Mouse (Mus musculus): ENCODE data around the gene Dkk2.
"Not testable (repeated sequence)": the region's sequence is repeated elsewhere in the genome, so short reads cannot be mapped to it uniquely, and the experiment has no call there.

Gene Dkk2

DNA sequence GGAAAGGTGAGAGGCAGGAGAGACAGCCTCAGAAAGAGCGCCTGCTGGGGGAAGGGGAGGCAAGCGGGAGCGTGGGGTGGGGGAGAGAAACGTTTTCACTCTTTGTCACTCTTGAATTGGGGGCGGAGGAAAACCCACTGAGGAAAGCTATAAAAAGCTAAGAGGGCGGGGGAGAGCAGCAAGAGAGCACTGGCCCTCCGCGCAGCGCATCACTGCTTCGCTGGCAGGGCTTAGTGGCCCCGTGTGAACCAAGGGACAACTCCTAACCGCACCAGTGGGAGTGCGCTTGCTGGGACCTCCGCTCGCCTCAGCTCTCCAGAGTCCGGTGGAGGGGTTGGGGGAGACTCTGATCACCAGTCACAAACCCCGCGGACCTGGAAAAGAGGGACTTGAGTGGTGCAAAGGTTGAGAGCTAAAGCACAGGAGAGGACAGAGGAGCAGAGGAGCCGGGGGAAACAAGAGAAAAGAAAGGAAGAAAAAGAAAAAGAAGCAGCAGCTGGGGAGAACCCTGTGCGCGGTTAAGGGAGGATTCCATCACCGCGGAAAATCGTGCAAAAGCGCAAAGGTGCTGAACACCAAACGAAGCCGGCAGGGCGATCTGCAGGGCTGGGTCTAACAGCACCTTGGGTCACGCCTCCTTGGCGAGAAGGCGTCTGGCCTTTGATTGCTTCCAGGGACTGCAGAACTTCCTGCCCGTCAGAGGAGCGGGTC, at the start of gene Dkk2:
Gene Dkk2, plus strand, starts transcription at position 181 of the 711 bp plus-strand sequence.
- DNase-seq (ENCODE audit: low read depth, low spot score) = no peak

DNA sequence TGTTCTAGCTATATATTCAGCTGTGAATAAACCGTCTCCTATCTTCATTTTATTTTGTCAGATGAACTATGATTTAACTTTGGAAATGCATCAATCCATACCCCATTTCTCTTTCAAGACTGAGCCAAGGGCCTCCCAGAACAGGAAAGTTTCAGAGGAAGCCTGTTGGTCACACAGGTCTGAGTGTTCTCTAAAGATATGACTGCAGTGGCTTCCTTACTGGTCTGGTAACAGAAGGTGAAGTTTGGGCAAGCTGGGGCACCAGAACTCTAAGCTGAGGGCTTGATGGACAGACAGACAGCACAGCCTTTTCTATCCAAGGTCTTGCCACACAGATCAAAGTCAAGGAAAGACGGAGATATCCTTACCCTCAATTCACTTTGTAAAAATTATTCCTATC, 48.4 kb upstream of the Dkk2 start:
- no peak for DNase-seq (ENCODE audit: low read depth, low spot score)

GRCm38 (mm10) chr3:132037670-132038069, 47.4 kb upstream of the Dkk2 start:
- no peak for DNase-seq (ENCODE audit: low read depth, low spot score)

- no peak for DNase-seq (ENCODE audit: low read depth, low spot score)
Observed at GRCm38 (mm10) chr3:132040066-132040465, 45.0 kb upstream of the Dkk2 start.

DNA sequence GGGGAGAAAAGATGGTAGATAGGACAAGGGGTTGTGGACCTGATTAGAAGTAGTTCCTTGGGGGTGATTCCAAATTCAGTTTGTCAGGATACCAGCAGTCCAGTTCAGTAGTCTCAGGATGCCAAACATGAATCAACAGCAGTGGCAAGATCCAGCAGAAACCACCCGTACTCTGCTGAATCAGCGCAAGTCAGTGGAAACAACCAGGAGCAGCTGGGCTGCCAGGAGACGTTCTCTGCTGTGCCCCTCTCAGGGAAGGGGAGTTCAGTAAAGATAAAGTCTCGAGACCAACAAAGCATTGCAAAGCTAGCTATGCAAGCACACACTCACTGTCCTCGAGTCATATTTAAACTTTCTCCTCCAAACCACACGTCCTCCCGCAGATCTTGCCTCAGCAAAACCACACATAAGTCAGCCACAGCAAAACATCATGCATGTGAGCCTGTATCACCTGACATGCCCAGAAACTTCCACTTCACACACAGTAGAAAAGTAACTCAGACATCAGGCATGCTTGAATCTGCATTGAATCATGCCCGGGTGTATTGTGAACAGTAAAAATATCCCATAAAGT, 34.1 kb upstream of the Dkk2 start:
- no peak for DNase-seq (ENCODE audit: low read depth, low spot score)

- not testable (repeated sequence) for DNase-seq (ENCODE audit: low read depth, low spot score)
Observed at GRCm38 (mm10) chr3:132062816-132063215, 22.3 kb upstream of the Dkk2 start.

GRCm38 (mm10) chr3:132063374-132063773, 21.7 kb upstream of the Dkk2 start:
- DNase-seq (ENCODE audit: low read depth, low spot score) = no peak

GRCm38 (mm10) chr3:132063966-132064365, 21.1 kb upstream of the Dkk2 start:
- DNase-seq (ENCODE audit: low read depth, low spot score) = no peak

DNA sequence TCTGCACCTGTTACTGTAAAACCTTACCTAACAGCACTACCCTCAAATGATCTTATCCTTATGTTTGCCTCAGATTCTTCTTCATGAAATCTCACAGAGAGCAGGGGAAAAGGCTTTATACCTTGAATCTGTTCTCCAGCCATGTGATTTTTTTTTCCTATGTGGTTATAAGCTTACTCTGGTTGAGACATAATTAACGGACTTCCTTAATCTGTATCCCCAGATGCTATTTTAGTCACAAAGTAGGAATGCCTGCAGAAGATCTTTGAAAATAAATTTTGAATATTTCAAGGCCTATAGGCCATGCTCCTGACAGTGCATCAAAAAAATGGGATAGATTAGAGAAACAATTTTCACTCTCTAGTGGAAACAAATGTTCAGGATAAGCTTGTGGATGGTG, 20.2 kb upstream of the Dkk2 start:
- no peak for DNase-seq (ENCODE audit: low read depth, low spot score)

DNA sequence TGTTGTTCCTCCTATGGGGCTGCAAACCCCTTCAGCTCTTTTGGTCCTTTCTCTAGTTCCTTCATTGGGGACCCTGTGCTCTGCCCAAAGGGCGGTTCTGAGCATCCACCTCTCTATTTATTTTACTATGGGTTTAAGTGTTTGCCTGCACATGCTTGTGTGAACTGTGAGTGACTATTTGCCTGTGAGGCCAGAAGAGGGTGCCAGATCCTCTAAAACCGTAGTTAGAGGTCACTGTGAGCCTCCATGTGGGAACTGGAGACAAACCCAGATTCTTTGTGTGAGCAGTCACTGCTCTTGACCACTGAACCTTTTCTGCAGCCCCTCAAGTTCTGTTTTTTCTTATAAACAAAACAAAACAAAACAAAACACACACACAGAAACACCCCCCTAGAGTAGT, 14.1 kb upstream of the Dkk2 start:
- no peak for DNase-seq (ENCODE audit: low read depth, low spot score)

DNA sequence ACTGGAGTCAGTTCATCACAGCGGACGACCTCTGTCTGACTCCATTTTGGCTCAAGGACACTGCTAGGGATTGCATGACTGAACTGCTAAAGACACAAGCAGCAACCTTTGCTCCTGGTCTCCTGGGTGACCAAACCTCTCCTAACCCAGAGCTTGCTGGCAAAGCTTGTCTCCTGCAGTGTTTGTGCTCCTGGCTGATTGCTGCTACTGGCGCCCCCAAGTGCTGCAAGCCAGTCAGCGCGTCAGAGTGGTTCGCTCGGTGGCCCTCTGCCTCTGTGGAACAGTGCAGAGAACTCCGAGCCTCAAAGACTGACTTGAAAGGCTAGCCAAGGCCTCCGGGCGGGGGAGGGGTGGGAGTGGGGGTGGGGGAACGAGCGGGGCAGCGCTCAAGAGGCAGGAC, 1.1 kb upstream of the Dkk2 start:
- DNase-seq (ENCODE audit: low read depth, low spot score) = no peak

DNA sequence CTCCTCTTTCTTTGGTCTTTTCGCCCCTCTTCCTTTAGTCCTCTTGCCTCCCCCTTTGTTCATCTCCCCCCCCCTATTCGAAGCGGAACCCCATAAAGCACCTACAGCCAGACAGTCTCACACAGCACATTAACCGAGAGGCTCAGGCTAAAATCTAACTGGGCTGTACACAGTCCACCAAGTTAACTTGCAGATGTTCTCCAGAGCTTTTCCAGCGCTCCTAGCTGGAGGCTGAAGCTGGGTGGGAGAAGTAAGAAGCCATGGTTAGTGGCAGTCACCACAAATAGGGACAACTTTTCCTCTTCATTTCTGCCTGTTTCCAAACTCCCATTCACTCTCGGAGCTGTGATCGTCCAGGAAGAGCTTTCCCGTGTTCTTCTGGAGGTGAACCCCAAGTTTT, 412 bp upstream of the Dkk2 start:
- DNase-seq (ENCODE audit: low read depth, low spot score) = no peak

- no peak for DNase-seq (ENCODE audit: low read depth, low spot score)
Observed at GRCm38 (mm10) chr3:132085823-132086350, 795 bp downstream of the Dkk2 start.

- no peak for DNase-seq (ENCODE audit: low read depth, low spot score)
Observed at GRCm38 (mm10) chr3:132086461-132086860, 1.4 kb downstream of the Dkk2 start.

DNA sequence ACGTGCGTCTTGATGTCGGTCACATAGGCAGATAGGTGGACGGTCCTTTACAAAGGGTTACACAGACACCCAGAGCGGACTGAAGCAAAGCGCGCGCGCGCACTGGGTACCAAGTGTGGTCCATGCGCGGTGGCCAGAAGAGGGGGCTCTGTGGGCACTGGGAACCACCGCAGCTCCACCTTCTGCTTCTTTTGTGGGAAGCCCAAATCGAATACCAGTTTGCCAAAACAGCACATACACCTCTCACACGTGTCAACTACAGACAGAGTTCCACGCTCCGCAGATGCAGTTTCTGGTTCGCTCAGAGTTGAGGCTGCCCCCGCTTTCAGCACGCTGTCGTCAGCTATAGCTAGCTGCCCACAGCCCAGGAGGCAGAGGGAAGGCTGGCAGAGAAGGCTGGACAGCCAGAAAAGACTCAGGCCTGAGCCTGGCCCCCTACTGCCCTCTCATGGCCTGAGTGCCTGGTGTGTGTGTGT, 2.0 kb downstream of the Dkk2 start:
- no peak for DNase-seq (ENCODE audit: low read depth, low spot score)

GRCm38 (mm10) chr3:132092983-132093382, 7.9 kb downstream of the Dkk2 start:
- no peak for DNase-seq (ENCODE audit: low read depth, low spot score)

GRCm38 (mm10) chr3:132096296-132096695, 11.2 kb downstream of the Dkk2 start:
- no peak for DNase-seq (ENCODE audit: low read depth, low spot score)

- DNase-seq (ENCODE audit: low read depth, low spot score) = no peak
Observed at GRCm38 (mm10) chr3:132100746-132101145, 15.7 kb downstream of the Dkk2 start.

DNA sequence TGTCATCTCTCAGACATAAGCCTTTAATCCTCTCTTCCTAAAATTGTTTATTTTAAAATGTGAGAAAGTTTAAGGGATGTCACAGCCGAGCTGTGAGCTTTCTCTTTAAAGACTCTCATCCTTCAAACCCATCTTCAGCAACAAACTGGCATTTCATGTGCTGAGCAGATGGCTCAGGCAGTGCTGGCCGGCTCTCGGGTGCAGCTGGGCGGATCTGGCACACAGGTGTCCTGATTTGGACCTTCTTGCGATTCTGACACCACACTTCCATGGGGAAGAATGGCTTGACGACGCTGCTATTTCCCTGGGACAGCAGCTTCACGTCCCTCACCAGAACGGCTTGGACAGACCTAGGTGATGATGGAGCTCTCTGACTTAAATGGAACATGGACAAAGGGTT, 17.9 kb downstream of the Dkk2 start:
- DNase-seq (ENCODE audit: low read depth, low spot score) = no peak

DNA sequence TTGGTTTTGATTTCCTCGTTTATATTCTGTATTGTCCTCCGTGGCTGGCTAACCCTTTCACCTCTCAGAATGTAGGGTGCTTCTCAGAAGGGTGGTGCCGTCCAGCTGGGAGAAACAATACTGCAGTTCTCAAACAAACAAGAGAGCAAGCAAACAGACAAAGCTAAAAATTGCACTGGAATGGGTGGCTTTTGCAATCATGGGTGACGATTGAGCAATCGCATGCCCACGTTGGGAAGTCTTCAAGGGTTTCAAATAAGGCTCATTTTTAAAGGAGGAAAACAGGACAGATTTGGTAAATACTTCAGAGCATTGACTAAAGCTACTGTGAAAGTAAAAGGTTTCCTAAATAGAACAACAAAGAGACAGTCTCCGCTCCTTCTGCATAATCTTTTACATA, 18.4 kb downstream of the Dkk2 start:
- DNase-seq (ENCODE audit: low read depth, low spot score) = no peak

GRCm38 (mm10) chr3:132115772-132116511, 30.9 kb downstream of the Dkk2 start:
- DNase-seq (ENCODE audit: low read depth, low spot score) = no peak

DNA sequence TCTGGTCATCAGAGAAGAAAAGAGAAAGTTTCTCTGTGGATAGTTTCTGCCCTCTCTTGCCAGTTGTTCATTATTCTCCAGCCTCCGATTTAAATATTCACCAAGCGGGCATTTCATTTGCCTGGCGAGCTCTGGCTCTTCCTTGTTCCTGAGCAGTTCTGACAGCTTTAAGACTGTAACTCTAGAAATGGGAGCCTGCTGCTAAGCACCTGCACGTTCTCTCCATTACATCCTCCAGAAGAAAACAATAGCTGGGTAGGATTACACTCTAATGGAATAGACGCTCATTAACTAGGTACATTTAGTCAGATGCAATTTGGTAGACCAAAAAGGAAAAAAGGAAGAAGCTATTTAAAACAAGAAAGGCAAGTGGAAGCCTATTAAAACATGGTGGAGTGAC, 36.3 kb downstream of the Dkk2 start:
- no peak for DNase-seq (ENCODE audit: low read depth, low spot score)

GRCm38 (mm10) chr3:132122581-132122980, 37.5 kb downstream of the Dkk2 start:
- DNase-seq (ENCODE audit: low read depth, low spot score) = no peak
